Mouse (Mus musculus): ENCODE measurements around the gene Plcd3. TPM values are rescaled to one million over a fixed set of nuclear protein-coding genes. Genes with fewer than 3 reads are reported as not detected.
A peak's percentile ranks its signal among the peaks of the same experiment; 100 is the strongest.

The Plcd3 gene
- polyA plus RNA-seq, 1 experiment from 2014 or later: 1.8 TPM

- Histone ChIP-seq H3K9ac (no peak overlapping the region), H3K4me1 (replicated peaks) (peaks cover 9% of the 10 kb centered on the region; the same call in 1 of the 2 replicates), H3K4me3 (replicated peaks) (no peak overlapping the region), H3K9me3 (no peaks in the 10 kb centered on the region), H3K27me3 (replicated peaks) (no peaks in the 10 kb centered on the region), H3K4me2 (replicated peaks) (peak overlapping the region; percentile 70; the same call in 1 of the 2 replicates), H3K36me3 (peaks cover 6% of the 10 kb centered on the region; the same call in 1 of the 2 replicates), H3K27ac (no peak overlapping the region)
- ATAC-seq: no peak
- 85% methylated on average over 3 of the region's 3 CpGs for WGBS
Observed at GRCm38 (mm10) chr11:103026901-103027300, 74.6 kb downstream of the Plcd3 start.

- Histone ChIP-seq H3K4me1 (replicated peaks) (peaks cover 5% of the 10 kb centered on the region; the same call in 1 of the 2 replicates), H3K36me3 (peaks cover 6% of the 10 kb centered on the region; the same call in 1 of the 2 replicates), H3K9ac (no peak overlapping the region), H3K4me3 (replicated peaks) (no peak overlapping the region), H3K9me3 (no peaks in the 10 kb centered on the region), H3K4me2 (replicated peaks) (no peak overlapping the region), H3K27ac (no peak overlapping the region), H3K27me3 (replicated peaks) (no peaks in the 10 kb centered on the region)
- ATAC-seq: no peak
- WGBS: 85% methylated on average over 3 of the region's 3 CpGs
Observed at GRCm38 (mm10) chr11:103023974-103024373, 77.5 kb downstream of the Plcd3 start.

- Histone ChIP-seq H3K36me3 (peaks cover 6% of the 10 kb centered on the region; the same call in 1 of the 2 replicates), H3K4me3 (replicated peaks) (no peak overlapping the region), H3K27ac (0 out of 2 replicates have a peak overlapping the region, but pooled peaks have one; percentile 20), H3K4me2 (replicated peaks) (no peak overlapping the region), H3K27me3 (replicated peaks) (no peaks in the 10 kb centered on the region), H3K4me1 (replicated peaks) (peaks cover 3% of the 10 kb centered on the region; the same call in 1 of the 2 replicates), H3K9me3 (no peaks in the 10 kb centered on the region), H3K9ac (no peak overlapping the region)
- 52% methylated on average over 3 of the region's 3 CpGs for WGBS
- no peak for ATAC-seq
Observed at GRCm38 (mm10) chr11:103020713-103021335, 80.6 kb downstream of the Plcd3 start.

Other genes with a start within 250 kb of the Plcd3 start
- 155 and 156 TPM in 2 replicates for gene Eftud2, start 220.7 kb downstream of the Plcd3 start, polyA plus RNA-seq (2015; fragmentation: Nextera tagmentation; extraction: Ambion mirVana)
- 0.45 and 0.78 TPM in 2 replicates for gene Ccdc103, start 220.5 kb downstream of the Plcd3 start, polyA plus RNA-seq (2015; fragmentation: Nextera tagmentation; extraction: Ambion mirVana)
- not detected in 2 replicates for gene Fam187a, start 216.5 kb downstream of the Plcd3 start, polyA plus RNA-seq (2015; fragmentation: Nextera tagmentation; extraction: Ambion mirVana)
- 0.20 and 0.36 TPM in 2 replicates for gene Gfap, start 200.7 kb downstream of the Plcd3 start, polyA plus RNA-seq (2015; fragmentation: Nextera tagmentation; extraction: Ambion mirVana)
- gene Kif18b, start 176.5 kb downstream of the Plcd3 start, polyA plus RNA-seq (2015; fragmentation: Nextera tagmentation; extraction: Ambion mirVana): 8.7 and 8.9 TPM in 2 replicates
- 4.2 and 4.4 TPM in 2 replicates for gene C1ql1, start 155.0 kb downstream of the Plcd3 start, polyA plus RNA-seq (2015; fragmentation: Nextera tagmentation; extraction: Ambion mirVana)
- gene Nmt1, start 73.5 kb downstream of the Plcd3 start, polyA plus RNA-seq (2015; fragmentation: Nextera tagmentation; extraction: Ambion mirVana): 60.0 and 66.6 TPM in 2 replicates
- gene Dcakd, start 73.3 kb downstream of the Plcd3 start, polyA plus RNA-seq (2015; fragmentation: Nextera tagmentation; extraction: Ambion mirVana): 101 and 105 TPM in 2 replicates
- gene Acbd4, start within 50 bp of the Plcd3 start, polyA plus RNA-seq (2015; fragmentation: Nextera tagmentation; extraction: Ambion mirVana): 17.4 and 22.0 TPM in 2 replicates
- 4.1 and 4.7 TPM in 2 replicates for gene Hexim1, start 14.6 kb upstream of the Plcd3 start, polyA plus RNA-seq (2015; fragmentation: Nextera tagmentation; extraction: Ambion mirVana)
- gene Hexim2, start 30.8 kb upstream of the Plcd3 start, polyA plus RNA-seq (2015; fragmentation: Nextera tagmentation; extraction: Ambion mirVana): 7.9 and 8.8 TPM in 2 replicates
- 2.0 and 2.2 TPM in 2 replicates for gene Fmnl1, start 69.4 kb upstream of the Plcd3 start, polyA plus RNA-seq (2015; fragmentation: Nextera tagmentation; extraction: Ambion mirVana)
- 0.73 and 1.0 TPM in 2 replicates for gene 1700023F06Rik, start 106.9 kb upstream of the Plcd3 start, polyA plus RNA-seq (2015; fragmentation: Nextera tagmentation; extraction: Ambion mirVana)
- gene Spata32, start 116.8 kb upstream of the Plcd3 start, polyA plus RNA-seq (2015; fragmentation: Nextera tagmentation; extraction: Ambion mirVana): not detected in 2 replicates
- gene Map3k14, start 165.8 kb upstream of the Plcd3 start, polyA plus RNA-seq (2015; fragmentation: Nextera tagmentation; extraction: Ambion mirVana): 2.9 and 3.6 TPM in 2 replicates

Measured in intestine, embryonic 15.5 days (tissue).